Mouse (Mus musculus) retina, adult 2 months (tissue): Measurements from ENCODE around the gene Cacna1c.

Source experiments
- DNase-seq: peaks from one replicate; pipeline ENCODE4 v3.0.0-alpha.2; 2012; ENCODE audit warnings: low read depth, low spot score

The Cacna1c gene

GRCm38 (mm10) chr6:119096481-119096880 is 99.7 kb downstream of the Cacna1c start:
- DNase-seq: no peak

- DNase-seq: no peak
Observed at GRCm38 (mm10) chr6:119095081-119095480, 101.1 kb downstream of the Cacna1c start.

- DNase-seq: no peak
Observed at GRCm38 (mm10) chr6:119089173-119089572, 107.0 kb downstream of the Cacna1c start.

GRCm38 (mm10) chr6:119088381-119088780 is 107.8 kb downstream of the Cacna1c start:
- no peak for DNase-seq

GRCm38 (mm10) chr6:119087919-119088318 is 108.3 kb downstream of the Cacna1c start:
- no peak for DNase-seq

GRCm38 (mm10) chr6:119085789-119086188 is 110.4 kb downstream of the Cacna1c start:
- DNase-seq: no peak

GRCm38 (mm10) chr6:119084532-119084931 is 111.7 kb downstream of the Cacna1c start:
- DNase-seq: no peak

- DNase-seq: no peak
Observed at GRCm38 (mm10) chr6:119083559-119083958, 112.7 kb downstream of the Cacna1c start.

GRCm38 (mm10) chr6:119082662-119083061 is 113.6 kb downstream of the Cacna1c start:
- DNase-seq: no peak

- DNase-seq: no peak
Observed at GRCm38 (mm10) chr6:119081650-119082049, 114.6 kb downstream of the Cacna1c start.

- DNase-seq: no peak
Observed at GRCm38 (mm10) chr6:119079626-119080025, 116.6 kb downstream of the Cacna1c start.

GRCm38 (mm10) chr6:119078912-119079311 is 117.3 kb downstream of the Cacna1c start:
- no peak for DNase-seq

- no peak for DNase-seq
Observed at GRCm38 (mm10) chr6:119077231-119077630, 119.0 kb downstream of the Cacna1c start.

- DNase-seq: no peak
Observed at GRCm38 (mm10) chr6:119073419-119074071, 122.7 kb downstream of the Cacna1c start.

GRCm38 (mm10) chr6:119072772-119073171 is 123.4 kb downstream of the Cacna1c start:
- DNase-seq: no peak

GRCm38 (mm10) chr6:119070771-119071170 is 125.4 kb downstream of the Cacna1c start:
- no peak for DNase-seq

- DNase-seq: no peak
Observed at GRCm38 (mm10) chr6:119070351-119070750, 125.9 kb downstream of the Cacna1c start.

- DNase-seq: no peak
Observed at GRCm38 (mm10) chr6:119069145-119069544, 127.1 kb downstream of the Cacna1c start.

GRCm38 (mm10) chr6:119068650-119069049 is 127.6 kb downstream of the Cacna1c start:
- no peak for DNase-seq

GRCm38 (mm10) chr6:119064961-119065360 is 131.3 kb downstream of the Cacna1c start:
- DNase-seq: no peak

GRCm38 (mm10) chr6:119064430-119064829 is 131.8 kb downstream of the Cacna1c start:
- DNase-seq: no peak

- DNase-seq: no peak
Observed at GRCm38 (mm10) chr6:119062695-119063094, 133.5 kb downstream of the Cacna1c start.

GRCm38 (mm10) chr6:119058896-119059295 is 137.3 kb downstream of the Cacna1c start:
- no peak for DNase-seq

GRCm38 (mm10) chr6:119058461-119058860 is 137.8 kb downstream of the Cacna1c start:
- no peak for DNase-seq
